Mouse (Mus musculus): ENCODE data around the gene Il5ra. TPM values are rescaled to one million over a fixed set of nuclear protein-coding genes. Genes with fewer than 3 reads are reported as not detected.

Gene Il5ra
- polyA plus RNA-seq, 1 experiment from 2014 or later = 0.37 TPM

GRCm38 (mm10) chr6:106732563-106732962, 16.3 kb downstream of the Il5ra start:
- no peaks in the 10 kb centered on the region for H3K36me3 ChIP-seq
- H3K4me1 ChIP-seq = no peaks in the 10 kb centered on the region
- H3K9me3 ChIP-seq (replicated peaks) = no peaks in the 10 kb centered on the region
- 76% methylated on average over 4 of the region's 4 CpGs for WGBS
- no peak for ATAC-seq (ENCODE audit: insufficient number of reproducible peaks, low FRiP score, low TSS enrichment, low read depth)
- no peak overlapping the region for H3K9ac ChIP-seq
- H3K4me2 ChIP-seq (replicated peaks) = no peak overlapping the region
- no peak overlapping the region for H3K4me3 ChIP-seq (replicated peaks)
- H3K27me3 ChIP-seq = no peaks in the 10 kb centered on the region
- no peak overlapping the region for H3K27ac ChIP-seq (replicated peaks)

DNA sequence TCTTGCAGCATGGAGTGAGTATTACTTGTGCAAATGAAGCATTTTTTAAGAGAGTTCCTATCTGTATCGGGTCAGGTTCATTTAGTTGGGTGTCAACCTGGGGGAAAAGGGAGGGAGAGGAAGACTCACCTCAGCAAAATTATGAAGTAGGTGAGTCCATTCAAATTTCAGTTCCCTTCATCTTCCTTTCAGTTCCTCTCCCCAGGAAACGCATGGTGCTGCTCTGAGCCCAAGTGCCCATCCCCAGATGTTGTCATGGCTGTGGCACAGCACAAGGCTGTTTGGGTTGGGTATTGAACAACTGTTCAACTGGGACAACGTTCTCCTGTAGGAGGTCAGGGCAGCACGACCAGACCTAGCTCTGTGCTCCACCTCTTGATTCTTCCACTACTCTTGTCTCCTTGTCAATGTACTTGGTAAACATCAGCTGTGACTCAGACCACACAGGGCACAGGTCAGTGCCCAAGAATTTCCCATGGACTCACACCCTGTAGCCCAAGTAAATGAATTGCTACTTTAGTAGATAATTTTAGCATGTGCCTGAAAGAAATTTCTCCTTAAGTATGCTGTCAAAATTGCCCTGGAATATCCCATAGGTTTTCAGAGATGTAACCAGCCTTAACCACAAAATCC, 19.0 kb downstream of the Il5ra start:
- no peak for ATAC-seq (ENCODE audit: insufficient number of reproducible peaks, low FRiP score, low TSS enrichment, low read depth)
- H3K4me3 ChIP-seq (replicated peaks) = no peak overlapping the region
- WGBS = 78% methylated on average over 4 of the region's 4 CpGs
- no peaks in the 10 kb centered on the region for H3K9me3 ChIP-seq (replicated peaks)
- no peak overlapping the region for H3K4me2 ChIP-seq (replicated peaks)
- no peaks in the 10 kb centered on the region for H3K27me3 ChIP-seq
- H3K9ac ChIP-seq = no peak overlapping the region
- H3K27ac ChIP-seq (replicated peaks) = no peak overlapping the region
- no peaks in the 10 kb centered on the region for H3K36me3 ChIP-seq
- no peaks in the 10 kb centered on the region for H3K4me1 ChIP-seq

GRCm38 (mm10) chr6:106727703-106728102, 21.1 kb downstream of the Il5ra start:
- no peak for ATAC-seq (ENCODE audit: insufficient number of reproducible peaks, low FRiP score, low TSS enrichment, low read depth)
- H3K27me3 ChIP-seq = no peaks in the 10 kb centered on the region
- H3K9ac ChIP-seq = no peak overlapping the region
- H3K36me3 ChIP-seq = no peaks in the 10 kb centered on the region
- WGBS = 69% methylated on average over 1 of the region's 1 CpGs
- H3K4me2 ChIP-seq (replicated peaks) = no peak overlapping the region
- H3K27ac ChIP-seq (replicated peaks) = no peak overlapping the region
- H3K4me1 ChIP-seq = no peaks in the 10 kb centered on the region
- no peaks in the 10 kb centered on the region for H3K9me3 ChIP-seq (replicated peaks)
- no peak overlapping the region for H3K4me3 ChIP-seq (replicated peaks)

GRCm38 (mm10) chr6:106726078-106726477, 22.8 kb downstream of the Il5ra start:
- Histone ChIP-seq H3K9me3 (replicated peaks) (no peaks in the 10 kb centered on the region), H3K4me2 (replicated peaks) (no peak overlapping the region), H3K4me1 (no peaks in the 10 kb centered on the region), H3K4me3 (replicated peaks) (no peak overlapping the region), H3K9ac (no peak overlapping the region), H3K27me3 (no peaks in the 10 kb centered on the region), H3K36me3 (no peaks in the 10 kb centered on the region), H3K27ac (replicated peaks) (no peak overlapping the region)
- ATAC-seq (ENCODE audit: insufficient number of reproducible peaks, low FRiP score, low TSS enrichment, low read depth) = no peak
- WGBS = 67% methylated on average over 6 of the region's 6 CpGs

DNA sequence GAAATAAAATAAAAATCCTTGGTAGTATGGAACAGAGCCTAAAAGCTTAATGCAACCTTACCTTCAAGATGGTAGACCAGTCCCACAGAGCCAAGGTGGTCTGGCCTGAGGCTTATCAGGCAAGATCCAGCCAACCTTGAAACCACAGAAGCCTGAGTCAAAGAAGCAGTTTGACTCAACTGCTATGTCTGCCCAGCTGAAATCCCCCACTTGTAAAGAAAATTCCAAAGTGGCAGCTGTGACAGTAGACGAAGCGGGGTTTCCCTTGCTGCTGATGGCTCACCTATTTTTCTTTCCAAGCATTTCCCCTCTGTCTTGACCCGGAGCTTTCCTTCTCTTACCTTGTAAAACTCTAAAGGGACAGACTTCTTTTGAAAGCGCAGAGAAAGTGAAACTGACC, 23.2 kb downstream of the Il5ra start:
- H3K27me3 ChIP-seq = no peaks in the 10 kb centered on the region
- no peak overlapping the region for H3K9ac ChIP-seq
- no peak overlapping the region for H3K4me3 ChIP-seq (replicated peaks)
- no peak overlapping the region for H3K4me2 ChIP-seq (replicated peaks)
- WGBS = 70% methylated on average over 4 of the region's 4 CpGs
- no peaks in the 10 kb centered on the region for H3K4me1 ChIP-seq
- no peaks in the 10 kb centered on the region for H3K36me3 ChIP-seq
- H3K9me3 ChIP-seq (replicated peaks) = no peaks in the 10 kb centered on the region
- ATAC-seq (ENCODE audit: insufficient number of reproducible peaks, low FRiP score, low TSS enrichment, low read depth) = no peak
- H3K27ac ChIP-seq (replicated peaks) = no peak overlapping the region

- no peak for ATAC-seq (ENCODE audit: insufficient number of reproducible peaks, low FRiP score, low TSS enrichment, low read depth)
These were observed 43.3 kb downstream of the Il5ra start for GRCm38 (mm10) chr6:106705506-106706035.

DNA sequence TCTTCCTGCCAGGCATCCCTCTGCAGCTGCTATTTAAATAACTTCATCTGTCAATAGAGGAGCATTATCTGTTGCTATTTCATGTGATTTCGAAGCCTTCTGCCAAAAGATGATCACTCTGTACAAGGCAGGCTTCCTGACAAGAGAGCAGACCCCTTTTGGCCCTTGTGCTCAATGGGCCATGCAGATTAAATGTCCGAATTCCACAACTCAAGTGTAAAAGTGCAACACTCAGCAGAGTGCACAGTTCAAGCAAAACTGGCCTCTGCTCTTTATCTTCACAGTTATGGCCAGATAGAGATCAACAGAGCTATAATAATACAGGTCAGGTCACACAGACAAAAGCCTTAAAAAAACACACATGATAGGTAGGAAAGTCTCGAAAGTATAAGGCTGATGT, 46.9 kb downstream of the Il5ra start:
- 63% methylated on average over 3 of the region's 3 CpGs for WGBS
- H3K36me3 ChIP-seq = no peaks in the 10 kb centered on the region
- no peaks in the 10 kb centered on the region for H3K4me1 ChIP-seq
- no peak overlapping the region for H3K4me3 ChIP-seq (replicated peaks)
- no peaks in the 10 kb centered on the region for H3K9me3 ChIP-seq (replicated peaks)
- no peak for ATAC-seq (ENCODE audit: insufficient number of reproducible peaks, low FRiP score, low TSS enrichment, low read depth)
- H3K27ac ChIP-seq (replicated peaks) = no peak overlapping the region
- no peaks in the 10 kb centered on the region for H3K27me3 ChIP-seq
- H3K9ac ChIP-seq = no peak overlapping the region
- no peak overlapping the region for H3K4me2 ChIP-seq (replicated peaks)

More at GRCm38 (mm10) chr6:106705506-106706035, 43.3 kb downstream of the Il5ra start:
- Histone ChIP-seq H3K27me3 (no peaks in the 10 kb centered on the region), H3K4me2 (replicated peaks) (no peak overlapping the region), H3K36me3 (no peaks in the 10 kb centered on the region), H3K27ac (replicated peaks) (no peak overlapping the region), H3K4me3 (replicated peaks) (no peak overlapping the region), H3K9me3 (replicated peaks) (no peaks in the 10 kb centered on the region), H3K4me1 (no peaks in the 10 kb centered on the region), H3K9ac (no peak overlapping the region)
- WGBS = 44% methylated on average over 3 of the region's 3 CpGs

- Histone ChIP-seq H3K36me3 (no peaks in the 10 kb centered on the region), H3K27ac (replicated peaks) (no peak overlapping the region), H3K4me2 (replicated peaks) (no peak overlapping the region), H3K9ac (no peak overlapping the region), H3K9me3 (replicated peaks) (no peaks in the 10 kb centered on the region), H3K27me3 (no peaks in the 10 kb centered on the region), H3K4me1 (no peaks in the 10 kb centered on the region), H3K4me3 (replicated peaks) (no peak overlapping the region)
- WGBS = 63% methylated on average over 8 of the region's 8 CpGs
- ATAC-seq (ENCODE audit: insufficient number of reproducible peaks, low FRiP score, low TSS enrichment, low read depth) = no peak
These were observed 73.3 kb downstream of the Il5ra start for GRCm38 (mm10) chr6:106675581-106675980.

DNA sequence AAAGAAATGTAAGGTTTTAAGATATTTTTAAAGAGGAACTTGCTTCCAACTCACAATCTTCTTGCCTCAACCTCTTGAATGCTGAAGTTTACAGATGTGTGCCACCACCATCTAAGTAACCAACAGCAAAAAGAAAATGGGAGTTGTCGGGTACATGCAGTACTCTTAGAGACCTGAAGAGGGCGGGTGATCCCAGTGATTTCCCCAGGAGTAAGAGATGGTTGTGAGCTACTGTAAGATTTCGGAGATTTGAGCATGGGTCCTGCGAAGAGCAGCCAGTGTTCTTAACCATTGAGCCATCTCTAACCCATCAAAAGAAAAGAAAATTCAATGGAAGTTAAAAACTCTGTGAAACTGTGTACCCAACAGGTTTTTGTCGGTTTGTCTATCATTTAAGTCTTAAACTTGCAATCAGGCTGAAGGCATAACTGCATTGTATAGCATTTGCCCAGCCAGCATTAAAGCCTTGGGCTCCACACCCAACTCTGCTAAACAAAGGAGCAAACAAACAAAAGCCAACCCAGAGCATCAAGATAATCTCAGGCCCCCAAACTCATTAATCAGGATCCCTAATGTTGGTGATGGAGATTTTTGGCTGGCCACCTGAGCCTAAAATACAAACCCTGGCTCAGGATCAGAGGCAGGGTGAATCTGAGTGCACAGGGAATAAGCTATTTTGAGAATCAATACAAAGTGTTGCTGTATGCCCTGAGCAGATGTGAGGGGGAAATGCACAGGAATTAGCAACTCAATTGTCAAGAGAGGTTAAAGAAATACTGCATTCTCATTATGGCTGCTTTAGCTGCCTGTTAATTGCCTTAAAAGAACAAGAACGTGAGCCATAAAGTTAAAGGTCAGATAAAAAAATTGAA, 84.8 kb downstream of the Il5ra start:
- ATAC-seq (ENCODE audit: insufficient number of reproducible peaks, low FRiP score, low TSS enrichment, low read depth) = no peak
- Histone ChIP-seq H3K9me3 (replicated peaks) (no peaks in the 10 kb centered on the region), H3K9ac (no peak overlapping the region), H3K4me3 (replicated peaks) (no peak overlapping the region), H3K4me1 (no peaks in the 10 kb centered on the region), H3K4me2 (replicated peaks) (no peak overlapping the region), H3K27ac (replicated peaks) (no peak overlapping the region), H3K36me3 (no peaks in the 10 kb centered on the region), H3K27me3 (no peaks in the 10 kb centered on the region)
- 37% methylated on average over 6 of the region's 6 CpGs for WGBS
